Comparison of ENCODE assay signal across 12 mouse cellular contexts in the genomic region with DNA sequence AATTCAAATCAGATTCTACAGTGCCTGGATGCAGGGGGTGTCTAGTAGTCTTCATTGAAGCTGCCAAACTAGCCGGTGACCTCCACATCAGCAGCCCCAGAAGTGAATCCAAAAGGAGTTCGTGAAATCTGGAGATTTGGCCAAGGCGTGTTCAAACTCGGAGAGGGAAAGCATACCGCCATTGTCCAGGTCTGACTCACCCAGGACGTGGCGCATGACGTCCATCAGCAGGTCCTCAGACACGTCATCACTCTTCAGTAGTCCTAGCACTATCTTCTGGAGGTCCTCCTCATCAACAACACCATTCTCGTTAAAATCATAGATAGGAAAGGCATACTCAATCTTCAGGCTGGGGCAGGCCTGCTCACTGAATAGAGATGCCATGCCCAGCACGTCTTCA.
"Had no signal": no experiment of that assay in that cellular context is flagged by ENCODE, and none has a peak within 500 bp of the region (broad histone marks: within the 10 kb centered on the region; RNA-seq: fewer than 3 reads in every experiment).

No protein-coding gene starts in this region.

- H3K27ac ChIP-seq: left cerebral cortex, adult 2 months; liver, embryonic 14.5 days; macrophage had no signal

- H3K9ac ChIP-seq: liver, embryonic 14.5 days; liver, postnatal 0 days; lung, embryonic 14.5 days had no signal

- DNase-seq: kidney, postnatal 10 days; kidney, postnatal 36 days; layer of hippocampus, postnatal 36 days; liver, postnatal 0 days; lung, embryonic 14.5 days; midbrain, embryonic 14.5 days; thymus, adult 18-20 months; thymus, postnatal 36 days had no signal

- ATAC-seq: liver, postnatal 0 days; lung, postnatal 0 days had no signal

- H3K4me2 ChIP-seq: lung, embryonic 14.5 days had no signal

- H3K4me3 ChIP-seq: left cerebral cortex, adult 2 months had no signal
